Mouse (Mus musculus) lung, postnatal 4 days (tissue): ENCODE data around the gene Dnaaf2.
"Not testable (repeated sequence)": the region's sequence is repeated elsewhere in the genome, so short reads cannot be mapped to it uniquely, and the experiment has no call there.

ENCODE experiments used
- DNase-seq, 2 experiments: peaks; one replicate each; pipeline ENCODE4 v3.0.0; 2021

Dnaaf2 gene

DNA sequence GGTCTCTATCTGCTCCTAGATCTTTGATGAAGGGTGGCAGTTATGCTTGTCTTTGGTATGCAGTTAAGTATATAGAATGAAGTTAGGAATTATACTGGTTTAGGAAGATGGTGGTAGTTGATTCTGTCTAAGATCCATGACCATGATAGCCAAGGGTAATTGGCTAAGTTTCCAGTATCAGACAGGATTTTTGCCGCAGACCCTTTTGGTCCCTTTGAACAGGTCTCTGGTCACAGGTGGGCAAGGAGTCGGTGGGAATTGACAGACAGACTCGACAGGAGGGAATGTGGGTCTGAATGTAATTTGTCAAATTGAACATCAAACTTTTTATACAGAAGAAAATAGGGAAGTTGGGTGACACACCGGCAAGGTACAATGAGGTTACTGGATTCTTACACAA, 34.6 kb downstream of the Dnaaf2 start:
- not testable (repeated sequence) for DNase-seq

DNA sequence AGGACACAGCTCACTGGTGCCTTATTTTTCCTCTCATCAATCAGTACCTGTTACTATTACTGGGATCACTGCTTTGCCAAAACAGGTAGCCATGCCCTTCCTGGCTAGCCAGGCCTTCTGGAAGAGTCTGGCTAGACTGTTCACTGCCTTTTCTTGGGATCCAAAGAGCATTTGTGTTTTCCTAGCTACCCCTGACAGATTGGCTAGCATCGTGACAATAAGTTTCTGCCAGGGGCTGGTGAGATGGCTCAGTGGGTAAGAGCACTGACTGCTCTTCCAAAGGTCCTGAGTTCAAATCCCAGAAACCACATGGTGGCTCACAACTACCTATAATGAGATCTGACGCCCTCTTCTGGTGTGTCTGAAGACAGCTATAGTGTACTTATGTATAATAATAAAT, 37.6 kb downstream of the Dnaaf2 start:
- DNase-seq, result not testable (repeated sequence)

DNA sequence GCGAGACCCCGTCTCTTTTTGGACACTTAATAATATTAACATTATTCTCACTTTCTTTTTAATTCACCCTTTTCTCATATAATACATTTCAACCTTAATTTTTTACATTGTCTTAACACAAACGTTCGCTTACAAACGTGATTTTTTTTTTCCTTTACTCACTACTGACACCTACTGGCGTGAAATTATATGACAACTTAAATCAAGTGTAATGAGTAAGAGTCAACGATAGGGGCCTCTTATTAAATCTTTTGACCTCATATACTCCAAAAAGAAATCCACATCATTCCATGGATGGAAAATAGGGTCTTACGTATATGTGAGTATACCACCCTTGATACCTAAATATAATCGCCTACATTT, 38.7 kb downstream of the Dnaaf2 start:
- no peak for DNase-seq

DNA sequence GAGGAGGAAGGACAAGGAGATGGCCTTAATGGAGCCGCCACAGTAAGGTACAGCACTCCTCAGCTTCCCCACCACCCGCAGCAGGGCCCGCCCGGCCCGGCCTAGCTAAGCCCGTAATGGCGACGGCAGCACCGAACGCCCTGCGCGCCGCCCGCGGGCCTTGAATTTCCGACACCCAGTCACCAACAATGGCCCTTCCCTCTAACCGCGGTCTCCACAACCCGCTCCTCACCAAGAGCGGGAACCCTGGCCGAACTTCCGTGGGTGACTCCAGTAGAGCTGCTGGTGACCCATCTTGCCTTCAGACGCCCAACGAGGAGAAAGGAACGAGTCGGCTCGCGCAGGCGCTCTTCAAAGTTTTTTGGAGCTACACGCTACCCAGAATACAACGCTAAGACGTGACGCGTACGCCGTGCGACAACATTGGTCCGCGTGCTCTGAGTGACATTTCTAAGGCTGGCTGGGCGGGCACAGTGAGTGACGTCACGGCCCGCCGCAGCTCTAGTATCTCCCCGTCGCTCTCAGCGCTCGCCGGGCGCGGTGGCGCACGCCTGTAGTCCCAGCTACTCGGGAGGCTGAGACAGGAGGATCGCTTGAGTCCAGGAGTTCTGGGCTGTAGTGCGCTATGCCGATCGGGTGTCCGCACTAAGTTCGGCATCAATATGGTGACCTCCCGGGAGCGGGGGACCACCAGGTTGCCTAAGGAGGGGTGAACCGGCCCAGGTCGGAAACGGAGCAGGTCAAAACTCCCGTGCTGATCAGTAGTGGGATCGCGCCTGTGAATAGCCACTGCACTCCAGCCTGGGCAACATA, 39.3 kb downstream of the Dnaaf2 start, which contains the start of gene Rps29:
Gene Rps29, minus strand, starts transcription at position 422 of the 813 bp plus-strand sequence.
- peak; percentile 97 to 99 for DNase-seq

DNA sequence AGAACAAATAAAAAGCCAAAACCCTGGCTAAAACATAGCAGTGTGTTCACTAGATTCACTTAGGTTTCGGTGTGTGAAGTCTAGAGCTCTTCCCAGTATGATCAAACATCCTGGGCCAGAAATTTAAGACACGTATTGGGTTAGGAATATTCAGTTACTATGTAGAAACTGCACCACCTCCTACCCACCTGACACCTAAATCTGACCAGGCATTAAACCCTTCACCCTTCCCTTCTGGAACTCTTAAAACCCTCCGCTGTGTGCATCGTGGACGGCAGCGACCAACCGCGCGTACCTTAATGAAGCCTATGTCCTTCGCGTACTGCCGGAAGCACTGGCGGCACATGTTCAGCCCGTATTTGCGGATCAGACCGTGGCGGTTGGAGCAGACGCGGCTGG, 39.9 kb downstream of the Dnaaf2 start:
- no peak for DNase-seq

DNA sequence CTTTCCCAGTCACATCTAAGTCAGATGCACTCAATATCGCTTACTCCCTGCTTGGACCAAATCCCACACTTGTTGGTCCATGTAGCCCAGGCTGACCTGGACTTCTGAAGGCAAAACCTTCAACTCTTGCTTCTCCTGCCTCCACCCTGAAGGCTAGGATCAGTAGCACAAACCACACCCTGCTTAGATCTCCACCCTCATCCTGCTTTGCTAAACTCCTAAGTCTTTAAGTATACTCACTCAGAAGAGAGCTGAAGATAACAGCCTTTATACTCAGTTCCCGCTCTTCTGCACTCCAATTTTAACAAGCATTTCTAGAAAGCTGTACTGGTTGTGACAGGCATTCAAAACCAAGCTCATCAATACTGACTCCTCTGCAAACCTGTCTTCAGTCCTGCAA, 41.1 kb downstream of the Dnaaf2 start:
- no peak for DNase-seq

DNA sequence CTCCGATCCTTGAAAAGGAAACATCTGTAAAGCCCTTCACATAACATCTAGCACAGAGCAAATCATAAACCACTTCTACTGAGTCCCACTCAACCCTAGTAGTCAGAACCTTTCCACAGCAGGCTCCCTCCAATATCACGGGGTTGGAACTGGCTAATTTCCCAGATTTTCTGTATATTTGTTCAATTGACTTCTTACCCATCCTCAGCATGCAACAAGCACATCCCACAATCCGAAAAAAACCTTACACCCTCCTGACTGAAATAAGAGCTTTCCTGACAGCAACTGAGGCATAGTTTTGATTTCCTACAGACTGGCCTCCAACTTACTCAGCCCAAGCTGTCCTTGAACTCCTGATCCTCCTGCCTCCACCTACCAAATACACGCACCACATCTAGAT, 41.8 kb downstream of the Dnaaf2 start:
- no peak for DNase-seq

DNA sequence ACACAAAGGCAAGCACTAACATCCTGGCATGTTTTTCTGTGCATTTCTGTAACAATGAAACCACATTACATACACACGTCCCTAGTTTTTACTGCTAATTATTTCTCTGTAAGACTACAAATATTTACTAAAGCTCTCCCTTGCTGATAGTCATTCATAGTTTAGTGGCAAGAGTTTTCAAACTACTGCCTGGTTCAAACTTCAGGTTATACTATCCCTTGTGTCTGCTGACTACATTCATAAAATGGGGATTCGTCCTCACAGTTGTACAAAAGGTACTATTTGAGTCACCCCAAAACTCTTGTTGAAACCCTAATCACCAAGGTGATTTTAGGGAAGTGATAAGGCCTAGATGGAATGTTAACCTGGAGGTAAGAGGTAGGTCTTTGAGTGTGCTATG, 42.3 kb downstream of the Dnaaf2 start:
- DNase-seq, result no peak

DNA sequence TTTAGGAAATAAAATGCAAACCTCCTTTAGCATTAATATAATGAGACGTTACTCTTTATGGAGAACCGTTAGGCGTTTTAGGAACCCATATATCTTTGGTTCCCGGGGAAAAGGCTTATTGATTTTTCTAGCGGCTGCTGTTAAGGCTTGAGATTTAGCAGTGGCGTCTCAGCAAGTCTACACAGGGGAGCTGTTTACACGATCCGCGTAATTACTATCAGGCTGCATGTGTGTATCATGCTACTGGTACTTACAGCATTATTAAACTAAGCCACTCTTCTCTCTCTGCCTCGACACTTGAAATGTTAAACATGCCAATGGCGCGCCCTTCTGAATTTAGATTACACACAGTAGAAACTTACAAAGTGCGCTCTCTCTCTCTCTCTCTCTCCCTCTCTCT, 48.2 kb downstream of the Dnaaf2 start:
- DNase-seq, result no peak

DNA sequence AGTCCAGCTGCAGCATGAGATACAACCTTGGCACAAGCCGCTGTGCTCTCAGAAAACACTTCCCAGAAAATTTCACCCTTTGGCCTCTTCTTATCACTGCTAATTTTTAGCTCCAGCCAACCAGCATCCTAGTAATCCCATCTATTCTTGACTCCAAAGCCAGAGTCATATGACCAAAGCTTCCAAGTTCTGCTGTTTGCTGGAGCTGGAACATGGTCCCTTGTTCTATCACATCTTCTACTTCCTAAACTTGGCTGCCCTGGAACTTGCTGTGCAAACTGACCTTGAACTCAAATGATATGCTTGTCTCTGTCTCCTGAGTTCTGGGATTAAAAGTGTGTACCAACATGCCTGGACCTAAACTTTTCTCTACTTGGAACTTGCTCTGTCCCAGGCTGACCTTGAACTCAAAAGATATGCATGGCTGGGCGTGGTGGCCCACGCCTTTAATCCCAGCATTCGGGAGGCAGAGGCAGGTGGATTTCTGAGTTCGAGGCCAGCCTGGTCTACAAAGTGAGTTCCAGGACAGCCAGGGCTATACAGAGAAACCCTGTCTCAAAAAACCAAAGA, 51.0 kb downstream of the Dnaaf2 start:
- no peak for DNase-seq

DNA sequence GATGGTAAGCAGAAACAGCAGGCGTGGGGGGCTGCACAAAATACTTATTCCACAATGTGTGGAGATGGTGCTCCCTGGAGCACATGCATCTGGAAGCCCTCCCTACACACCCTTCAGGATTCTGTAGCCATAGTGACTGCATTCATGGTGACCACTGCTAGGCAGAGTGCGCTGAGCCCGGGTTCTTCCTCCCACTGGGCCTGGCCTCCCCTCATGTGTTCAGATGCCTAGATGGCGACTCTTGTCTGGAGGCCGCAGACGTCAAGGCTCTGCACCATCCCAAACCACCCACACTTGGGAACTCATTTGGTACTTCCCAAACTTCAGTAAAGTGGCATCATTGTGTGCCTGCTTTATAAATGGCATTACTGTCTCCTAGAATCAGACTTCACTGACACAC, 54.8 kb downstream of the Dnaaf2 start:
- no peak for DNase-seq

DNA sequence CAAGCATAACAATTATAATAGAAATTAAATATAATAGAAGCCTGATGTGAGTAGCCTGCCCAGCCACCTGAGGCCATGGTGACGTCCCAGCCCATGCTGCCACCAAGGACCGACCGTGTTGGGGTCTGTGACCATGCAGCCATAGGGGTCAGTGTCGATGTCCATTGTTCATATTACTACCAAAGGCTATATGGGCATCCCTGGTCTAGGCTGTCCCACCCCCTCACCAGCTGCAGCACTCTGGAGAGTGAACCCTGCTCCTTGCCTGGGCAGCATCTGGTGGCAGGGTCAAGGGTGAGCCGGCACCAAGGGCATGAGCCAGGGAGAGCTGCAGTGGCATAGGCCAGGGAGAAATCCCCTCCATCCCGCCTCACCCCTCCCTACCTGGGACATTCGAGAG, 58.4 kb downstream of the Dnaaf2 start:
- DNase-seq, result no peak

DNA sequence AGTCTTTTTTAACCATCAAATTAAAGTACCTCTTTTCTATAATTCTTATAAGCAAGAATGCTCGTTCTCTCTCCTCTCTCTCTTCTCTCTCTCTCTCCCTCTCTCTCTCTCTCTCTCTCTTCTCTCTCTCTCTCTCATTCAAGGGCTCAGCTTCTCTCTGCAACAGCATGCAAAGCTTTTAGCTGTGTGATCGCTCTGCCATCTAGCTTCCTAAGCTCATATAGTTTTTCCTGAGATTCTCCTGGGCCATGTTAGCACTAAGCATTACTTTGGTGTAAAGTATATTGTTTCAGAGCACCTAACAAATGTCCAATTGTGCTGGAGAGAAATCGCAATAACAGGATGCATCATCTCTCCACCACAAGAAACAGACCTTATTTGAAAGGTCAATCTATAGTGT, 59.0 kb downstream of the Dnaaf2 start:
- no peak for DNase-seq
